Mouse (Mus musculus): ENCODE measurements around the gene Apbb2. TPM values are rescaled to one million over a fixed set of nuclear protein-coding genes. Genes with fewer than 3 reads are reported as not detected.

Apbb2 gene
- total and polyA plus RNA-seq, 3 experiments, result 0.34 to 0.40 (median 0.34) TPM

DNA sequence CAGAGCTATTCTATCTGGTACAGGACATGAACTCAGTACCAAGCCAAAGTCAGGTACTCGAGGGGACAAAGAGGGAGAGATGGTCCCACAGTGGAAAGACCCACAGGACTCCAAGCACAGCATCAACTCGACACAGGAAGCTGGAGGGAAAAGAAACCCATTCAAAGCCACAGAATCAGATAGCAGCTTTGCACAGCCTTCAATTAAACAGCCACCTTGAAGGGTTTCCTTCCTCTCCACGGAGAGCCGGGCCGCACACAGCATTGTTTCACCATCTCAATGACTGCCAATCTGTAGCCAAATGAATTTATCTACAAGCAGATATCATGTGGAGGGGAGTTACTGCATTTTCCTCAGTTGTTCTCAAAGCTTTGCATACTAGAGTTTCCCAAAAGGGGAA, 50.6 kb downstream of the Apbb2 start:
- H3K36me3 ChIP-seq (replicated peaks in 1 of 2; ENCODE audit: control insufficient read depth in 1 of 2, insufficient read depth in 1 of 2, low read length in 1 of 2), result no peaks in the 10 kb centered on the region
- H3K27me3 ChIP-seq (replicated peaks), result no peaks in the 10 kb centered on the region
- no peaks in the 10 kb centered on the region for H3K79me2 ChIP-seq (replicated peaks; ENCODE audit: control insufficient read depth, extremely low read depth, insufficient read depth, poor library complexity, severe bottlenecking)
- in situ Hi-C loops (cut with MboI; ENCODE audit: low pct_ligation_motif_present, low pct_unique_long_range_greater_than_20kb, low sequenced_read_pairs) (no loop called here), dilution Hi-C loops (cut with MboI; ENCODE audit: extremely low pct_ligation_motif_present, extremely low pct_unique_long_range_greater_than_20kb, low sequenced_read_pairs) (no loop called here)
- TF ChIP-seq NRF1 (IDR thresholded peaks at IDR 0.05; ENCODE audit: low read depth, low read length), result no peak
- H3K9ac ChIP-seq (ENCODE audit: insufficient read depth, low read depth), result no peak overlapping the region
- H3K9me3 ChIP-seq (replicated peaks; ENCODE audit: low read length), result no peaks in the 10 kb centered on the region
- H3K27ac ChIP-seq (ENCODE audit: insufficient read depth, low read depth), result no peak overlapping the region
- peaks cover 2 to 12% of the 10 kb centered on the region in 2 experiments; a peak in 2 of 4 replicates for H3K4me1 ChIP-seq (ENCODE audit: control insufficient read depth in 1 of 2, insufficient read depth in 2 of 2)
- no peak overlapping the region for H3K4me2 ChIP-seq (ENCODE audit: insufficient read depth, low read depth, poor library complexity, severe bottlenecking)
- no peak for DNase-seq (ENCODE audit: extremely low read depth)
- H3K4me3 ChIP-seq (replicated peaks in 1 of 3; ENCODE audit: low read depth in 2 of 3, low read length in 2 of 3, poor library complexity in 1 of 3), result no peak overlapping the region

DNA sequence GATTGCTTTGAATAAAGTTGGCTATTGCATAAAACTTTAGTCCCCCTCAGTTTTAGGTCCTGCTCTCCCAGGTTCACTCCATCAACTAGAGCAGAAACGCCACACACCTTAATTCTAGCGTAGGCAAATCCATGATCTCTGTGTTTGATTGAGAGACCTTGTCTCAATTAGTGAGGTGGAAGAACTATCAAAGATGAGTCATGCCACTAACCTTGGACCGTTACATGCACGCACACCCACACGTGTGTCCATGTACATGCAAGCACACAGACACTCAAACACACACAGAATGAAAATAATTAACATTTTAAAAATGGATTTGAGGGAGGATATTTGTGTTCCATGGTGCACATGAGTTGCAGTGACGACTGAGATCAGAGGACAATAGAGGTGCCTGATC, 51.2 kb downstream of the Apbb2 start:
- dilution Hi-C loops (cut with MboI; ENCODE audit: extremely low pct_ligation_motif_present, extremely low pct_unique_long_range_greater_than_20kb, low sequenced_read_pairs), result no loop called here
- H3K9me3 ChIP-seq (replicated peaks; ENCODE audit: low read length), result no peaks in the 10 kb centered on the region

DNA sequence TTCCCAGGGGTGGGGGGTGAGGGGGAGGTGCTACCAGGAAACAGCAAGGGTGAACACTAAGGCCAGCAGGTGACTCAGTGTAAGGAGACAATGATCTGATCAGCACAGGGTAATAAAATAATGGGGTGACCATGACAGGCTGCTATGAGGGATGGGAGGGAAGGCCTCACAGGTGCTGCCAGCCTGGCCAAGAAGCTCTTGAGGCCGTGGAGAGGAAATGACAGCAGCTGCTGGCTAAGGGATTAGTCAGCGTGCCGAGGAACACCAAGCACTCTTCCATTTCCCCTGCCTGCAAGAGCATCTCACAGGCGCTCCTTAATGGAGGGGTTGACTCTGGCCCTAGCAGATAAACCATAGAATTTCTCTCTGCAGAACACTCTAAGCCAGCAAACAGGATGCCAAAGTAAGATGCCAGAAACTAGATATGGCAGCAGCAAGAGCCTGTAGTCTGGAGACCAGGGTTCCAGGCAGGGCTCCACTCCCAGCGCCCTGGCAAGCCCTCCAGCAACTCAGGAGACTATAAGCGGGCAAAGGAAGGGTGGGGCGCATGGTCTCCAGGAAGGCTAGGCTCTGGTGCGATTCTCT, 58.9 kb downstream of the Apbb2 start:
- TF ChIP-seq MAFK (IDR thresholded peaks at IDR 0.05; ENCODE audit: insufficient replicate concordance, low read length), result no peak
- no peak for TF ChIP-seq EP300 (IDR thresholded peaks at IDR 0.05; ENCODE audit: low read length)
- TF ChIP-seq E2F4 (IDR thresholded peaks at IDR 0.05; ENCODE audit: insufficient replicate concordance, low read depth, low read length), result no peak
- no peak for TF ChIP-seq KAT2A (IDR thresholded peaks at IDR 0.05; ENCODE audit: insufficient replicate concordance, low read length)
- TF ChIP-seq PAX5 (IDR thresholded peaks at IDR 0.05; ENCODE audit: low read length), result no peak
- no peak for TF ChIP-seq ZKSCAN1 (IDR thresholded peaks at IDR 0.05; ENCODE audit: borderline replicate concordance, low read depth, low read length)
- TF ChIP-seq HCFC1 (IDR thresholded peaks at IDR 0.05; ENCODE audit: low read depth, low read length), result no peak
- no peak for TF ChIP-seq ZC3H11A (IDR thresholded peaks at IDR 0.05; ENCODE audit: low read depth, low read length)
- TF ChIP-seq JUND (conservative IDR thresholded peaks at IDR 0.05; ENCODE audit: low read depth, low read length), result no peak
- TF ChIP-seq SMC3 (IDR thresholded peaks at IDR 0.05; ENCODE audit: low read depth, low read length), result no peak
- no peak for TF ChIP-seq IRF4 (IDR thresholded peaks at IDR 0.05; ENCODE audit: low read depth, low read length)
- TF ChIP-seq BHLHE40 (IDR thresholded peaks at IDR 0.05; ENCODE audit: low read depth, low read length), result no peak
- TF ChIP-seq TCF12 (IDR thresholded peaks at IDR 0.05; ENCODE audit: low read depth, low read length), result no peak
- no peak for TF ChIP-seq GABPA (IDR thresholded peaks at IDR 0.05; ENCODE audit: insufficient replicate concordance, low read depth, low read length)
- peaks cover 0 to 6% of the 10 kb centered on the region in 2 experiments; a peak in 1 of 4 replicates for H3K4me1 ChIP-seq (ENCODE audit: control insufficient read depth in 1 of 2, insufficient read depth in 2 of 2)
- in situ Hi-C loops (cut with MboI; ENCODE audit: low pct_ligation_motif_present, low pct_unique_long_range_greater_than_20kb, low sequenced_read_pairs) (no loop called here), dilution Hi-C loops (cut with MboI; ENCODE audit: extremely low pct_ligation_motif_present, extremely low pct_unique_long_range_greater_than_20kb, low sequenced_read_pairs) (no loop called here)
- no peak overlapping the region for H3K4me3 ChIP-seq (replicated peaks in 1 of 3; ENCODE audit: low read depth in 2 of 3, low read length in 2 of 3, poor library complexity in 1 of 3)
- no peak overlapping the region for H3K27ac ChIP-seq (ENCODE audit: insufficient read depth, low read depth)
- H3K4me2 ChIP-seq (ENCODE audit: insufficient read depth, low read depth, poor library complexity, severe bottlenecking), result no peak overlapping the region
- H3K27me3 ChIP-seq (replicated peaks), result no peaks in the 10 kb centered on the region
- no peak for DNase-seq (ENCODE audit: extremely low read depth)
- H3K9ac ChIP-seq (ENCODE audit: insufficient read depth, low read depth), result no peak overlapping the region
- H3K79me2 ChIP-seq (replicated peaks; ENCODE audit: control insufficient read depth, extremely low read depth, insufficient read depth, poor library complexity, severe bottlenecking), result no peaks in the 10 kb centered on the region
- H3K9me3 ChIP-seq (replicated peaks; ENCODE audit: low read length), result peaks cover 5% of the 10 kb centered on the region
- no peaks in the 10 kb centered on the region for H3K36me3 ChIP-seq (replicated peaks in 1 of 2; ENCODE audit: control insufficient read depth in 1 of 2, insufficient read depth in 1 of 2, low read length in 1 of 2)

More for the DNA sequence above, 51.2 kb downstream of the Apbb2 start:
- H3K4me2 ChIP-seq (ENCODE audit: insufficient read depth, low read depth, poor library complexity, severe bottlenecking), result no peak overlapping the region
- no peaks in the 10 kb centered on the region for H3K27me3 ChIP-seq (replicated peaks)
- no peak overlapping the region for H3K4me3 ChIP-seq (replicated peaks in 1 of 3; ENCODE audit: low read depth in 2 of 3, low read length in 2 of 3, poor library complexity in 1 of 3)
- peaks cover 2 to 12% of the 10 kb centered on the region in 2 experiments; a peak in 2 of 4 replicates for H3K4me1 ChIP-seq (ENCODE audit: control insufficient read depth in 1 of 2, insufficient read depth in 2 of 2)
- no peak overlapping the region for H3K27ac ChIP-seq (ENCODE audit: insufficient read depth, low read depth)
- no peak for DNase-seq (ENCODE audit: extremely low read depth)
- TF ChIP-seq ETS1 (conservative IDR thresholded peaks at IDR 0.05; ENCODE audit: low read depth, low read length) (no peak), GABPA (IDR thresholded peaks at IDR 0.05; ENCODE audit: insufficient replicate concordance, low read depth, low read length) (no peak), MYC (IDR thresholded peaks at IDR 0.05; ENCODE audit: low read depth, low read length) (no peak), TCF12 (IDR thresholded peaks at IDR 0.05; ENCODE audit: low read depth, low read length) (no peak), ZMIZ1 (IDR thresholded peaks at IDR 0.05; ENCODE audit: low read depth, low read length) (no peak), SIN3A (IDR thresholded peaks at IDR 0.05; ENCODE audit: low read length) (no peak), NRF1 (IDR thresholded peaks at IDR 0.05; ENCODE audit: low read depth, low read length) (no peak), CHD1 (IDR thresholded peaks at IDR 0.05; ENCODE audit: low read depth, low read length) (no peak), ELF1 (IDR thresholded peaks at IDR 0.05; ENCODE audit: low read depth, low read length) (no peak), HCFC1 (IDR thresholded peaks at IDR 0.05; ENCODE audit: low read depth, low read length) (no peak), MAZ (IDR thresholded peaks at IDR 0.05; ENCODE audit: low read depth, low read length) (no peak), CTCF (conservative IDR thresholded peaks at IDR 0.05 in 1 of 2, IDR thresholded peaks at IDR 0.05 in 1 of 2; ENCODE audit: low read depth in 2 of 2, low read length in 2 of 2) (no peak), JUND (conservative IDR thresholded peaks at IDR 0.05; ENCODE audit: low read depth, low read length) (no peak), MXI1 (IDR thresholded peaks at IDR 0.05; ENCODE audit: low read depth, low read length) (no peak), PAX5 (IDR thresholded peaks at IDR 0.05; ENCODE audit: low read length) (no peak)
- no peak overlapping the region for H3K9ac ChIP-seq (ENCODE audit: insufficient read depth, low read depth)
- no peaks in the 10 kb centered on the region for H3K79me2 ChIP-seq (replicated peaks; ENCODE audit: control insufficient read depth, extremely low read depth, insufficient read depth, poor library complexity, severe bottlenecking)
- in situ Hi-C loops (cut with MboI; ENCODE audit: low pct_ligation_motif_present, low pct_unique_long_range_greater_than_20kb, low sequenced_read_pairs), result no loop called here
- no peaks in the 10 kb centered on the region for H3K36me3 ChIP-seq (replicated peaks in 1 of 2; ENCODE audit: control insufficient read depth in 1 of 2, insufficient read depth in 1 of 2, low read length in 1 of 2)

Data from CH12.LX (cell line).